Mouse (Mus musculus): Measurements from ENCODE around the gene Ugdh. TPM values are rescaled to one million over a fixed set of nuclear protein-coding genes. Genes with fewer than 3 reads are reported as not detected.

Ugdh gene
- polyA plus RNA-seq, 1 experiment: 10.7 TPM

- Histone ChIP-seq H3K36me3 (ENCODE audit: control insufficient read depth, insufficient read depth, low read length) (no peaks in the 10 kb centered on the region), H3K27me3 (ENCODE audit: control insufficient read depth, insufficient read depth, low read length) (no peaks in the 10 kb centered on the region), H3K27ac (ENCODE audit: control insufficient read depth, insufficient read depth, low read length) (no peak overlapping the region), H3K4me1 (replicated peaks; ENCODE audit: control insufficient read depth, insufficient read depth, low read length) (no peaks in the 10 kb centered on the region), H3K4me3 (ENCODE audit: control insufficient read depth, insufficient read depth, low read length) (no peak overlapping the region)
- 16% methylated on average over 2 of the region's 2 CpGs for WGBS
- TF ChIP-seq POLR2A (IDR thresholded peaks at IDR 0.05; ENCODE audit: control insufficient read depth, extremely low read depth, insufficient read depth, low read length, poor library complexity) (no peak), CTCF (IDR thresholded peaks at IDR 0.05; ENCODE audit: borderline replicate concordance, control insufficient read depth, extremely low read depth, insufficient read depth, low read length, poor library complexity) (no peak)
- DNase-seq: no peak
These were observed 40.1 kb upstream of the Ugdh start for GRCm38 (mm10) chr5:65475806-65476205.

- Histone ChIP-seq H3K4me1 (replicated peaks; ENCODE audit: control insufficient read depth, insufficient read depth, low read length) (no peaks in the 10 kb centered on the region), H3K4me3 (ENCODE audit: control insufficient read depth, insufficient read depth, low read length) (no peak overlapping the region), H3K27ac (ENCODE audit: control insufficient read depth, insufficient read depth, low read length) (no peak overlapping the region), H3K27me3 (ENCODE audit: control insufficient read depth, insufficient read depth, low read length) (no peaks in the 10 kb centered on the region), H3K36me3 (ENCODE audit: control insufficient read depth, insufficient read depth, low read length) (peaks cover 19% of the 10 kb centered on the region)
- 97% methylated on average over 6 of the region's 6 CpGs for WGBS
- TF ChIP-seq CTCF (IDR thresholded peaks at IDR 0.05; ENCODE audit: borderline replicate concordance, control insufficient read depth, extremely low read depth, insufficient read depth, low read length, poor library complexity) (no peak), POLR2A (IDR thresholded peaks at IDR 0.05; ENCODE audit: control insufficient read depth, extremely low read depth, insufficient read depth, low read length, poor library complexity) (no peak)
- no peak for DNase-seq
These were observed 34.0 kb upstream of the Ugdh start for GRCm38 (mm10) chr5:65469766-65470165.

- Histone ChIP-seq H3K27me3 (ENCODE audit: control insufficient read depth, insufficient read depth, low read length) (no peaks in the 10 kb centered on the region), H3K4me1 (replicated peaks; ENCODE audit: control insufficient read depth, insufficient read depth, low read length) (no peaks in the 10 kb centered on the region), H3K36me3 (ENCODE audit: control insufficient read depth, insufficient read depth, low read length) (peaks cover 19% of the 10 kb centered on the region), H3K4me3 (ENCODE audit: control insufficient read depth, insufficient read depth, low read length) (no peak overlapping the region), H3K27ac (ENCODE audit: control insufficient read depth, insufficient read depth, low read length) (no peak overlapping the region)
- TF ChIP-seq POLR2A (IDR thresholded peaks at IDR 0.05; ENCODE audit: control insufficient read depth, extremely low read depth, insufficient read depth, low read length, poor library complexity): no peak
- no peak for TF ChIP-seq CTCF (IDR thresholded peaks at IDR 0.05; ENCODE audit: borderline replicate concordance, control insufficient read depth, extremely low read depth, insufficient read depth, low read length, poor library complexity)
- no peak for DNase-seq
- WGBS: 93% methylated on average over 3 of the region's 3 CpGs
These were observed 31.2 kb upstream of the Ugdh start for GRCm38 (mm10) chr5:65466911-65467310.

- Histone ChIP-seq H3K27me3 (ENCODE audit: control insufficient read depth, insufficient read depth, low read length) (no peaks in the 10 kb centered on the region), H3K4me1 (replicated peaks; ENCODE audit: control insufficient read depth, insufficient read depth, low read length) (no peaks in the 10 kb centered on the region), H3K36me3 (ENCODE audit: control insufficient read depth, insufficient read depth, low read length) (no peaks in the 10 kb centered on the region; the same call in 1 of the 2 replicates), H3K27ac (ENCODE audit: control insufficient read depth, insufficient read depth, low read length) (no peak overlapping the region), H3K4me3 (ENCODE audit: control insufficient read depth, insufficient read depth, low read length) (no peak overlapping the region)
- no peak for DNase-seq
- no peak for TF ChIP-seq CTCF (IDR thresholded peaks at IDR 0.05; ENCODE audit: borderline replicate concordance, control insufficient read depth, extremely low read depth, insufficient read depth, low read length, poor library complexity)
- TF ChIP-seq POLR2A (IDR thresholded peaks at IDR 0.05; ENCODE audit: control insufficient read depth, extremely low read depth, insufficient read depth, low read length, poor library complexity): no peak
- 97% methylated on average over 14 of the region's 14 CpGs for WGBS
These were observed 24.6 kb upstream of the Ugdh start for GRCm38 (mm10) chr5:65460361-65460760.

- Histone ChIP-seq H3K27ac (ENCODE audit: control insufficient read depth, insufficient read depth, low read length) (no peak overlapping the region), H3K4me3 (ENCODE audit: control insufficient read depth, insufficient read depth, low read length) (no peak overlapping the region), H3K27me3 (ENCODE audit: control insufficient read depth, insufficient read depth, low read length) (no peaks in the 10 kb centered on the region), H3K4me1 (replicated peaks; ENCODE audit: control insufficient read depth, insufficient read depth, low read length) (no peaks in the 10 kb centered on the region), H3K36me3 (ENCODE audit: control insufficient read depth, insufficient read depth, low read length) (no peaks in the 10 kb centered on the region; the same call in 1 of the 2 replicates)
- TF ChIP-seq POLR2A (IDR thresholded peaks at IDR 0.05; ENCODE audit: control insufficient read depth, extremely low read depth, insufficient read depth, low read length, poor library complexity): no peak
- no peak for TF ChIP-seq CTCF (IDR thresholded peaks at IDR 0.05; ENCODE audit: borderline replicate concordance, control insufficient read depth, extremely low read depth, insufficient read depth, low read length, poor library complexity)
- WGBS: 100% methylated on average over 3 of the region's 3 CpGs
- no peak for DNase-seq
These were observed 23.7 kb upstream of the Ugdh start for GRCm38 (mm10) chr5:65459454-65459853.

- 93% methylated on average over 5 of the region's 5 CpGs for WGBS
- no peaks in the 10 kb centered on the region for H3K4me1 ChIP-seq (replicated peaks; ENCODE audit: control insufficient read depth, insufficient read depth, low read length)
- TF ChIP-seq POLR2A (IDR thresholded peaks at IDR 0.05; ENCODE audit: control insufficient read depth, extremely low read depth, insufficient read depth, low read length, poor library complexity) (no peak), CTCF (IDR thresholded peaks at IDR 0.05; ENCODE audit: borderline replicate concordance, control insufficient read depth, extremely low read depth, insufficient read depth, low read length, poor library complexity) (no peak)
- no peaks in the 10 kb centered on the region for H3K27me3 ChIP-seq (ENCODE audit: control insufficient read depth, insufficient read depth, low read length)
- H3K4me3 ChIP-seq (ENCODE audit: control insufficient read depth, insufficient read depth, low read length): no peak overlapping the region
- no peak overlapping the region for H3K27ac ChIP-seq (ENCODE audit: control insufficient read depth, insufficient read depth, low read length)
- DNase-seq: no peak
- no peaks in the 10 kb centered on the region; the same call in 1 of the 2 replicates for H3K36me3 ChIP-seq (ENCODE audit: control insufficient read depth, insufficient read depth, low read length)
These were observed 22.1 kb upstream of the Ugdh start for GRCm38 (mm10) chr5:65457846-65458245.

Data from thymus, adult 2 months (tissue).